Mouse (Mus musculus): ENCODE measurements around the gene Upk3b. TPM values are rescaled to one million over a fixed set of nuclear protein-coding genes. Genes with fewer than 3 reads are reported as not detected.

Upk3b gene
- polyA plus RNA-seq, 1 experiment from 2014 or later = 0.05 TPM

GRCm38 (mm10) chr5:136014877-136015276 lies 23.4 kb upstream of the Upk3b start:
- WGBS = 86% methylated on average over 10 of the region's 10 CpGs
- H3K4me1 ChIP-seq = peaks cover 12% of the 10 kb centered on the region; the same call in 1 of the 2 replicates
- no peak overlapping the region for H3K4me2 ChIP-seq (replicated peaks)
- H3K9me3 ChIP-seq (replicated peaks) = no peaks in the 10 kb centered on the region
- peaks cover 40% of the 10 kb centered on the region for H3K36me3 ChIP-seq
- H3K9ac ChIP-seq = no peak overlapping the region
- no peak overlapping the region for H3K4me3 ChIP-seq
- no peak overlapping the region for H3K27ac ChIP-seq
- no peaks in the 10 kb centered on the region for H3K27me3 ChIP-seq
- ATAC-seq (ENCODE audit: low FRiP score) = no peak

- H3K9ac ChIP-seq = peak overlapping the region; percentile 10; the same call in 1 of the 2 replicates
- H3K27me3 ChIP-seq = no peaks in the 10 kb centered on the region
- H3K27ac ChIP-seq = no peak overlapping the region
- H3K36me3 ChIP-seq = peaks cover 40% of the 10 kb centered on the region
- 82% methylated on average over 10 of the region's 10 CpGs for WGBS
- ATAC-seq (ENCODE audit: low FRiP score) = no peak
- H3K4me3 ChIP-seq = no peak overlapping the region
- no peaks in the 10 kb centered on the region for H3K9me3 ChIP-seq (replicated peaks)
- no peak overlapping the region for H3K4me2 ChIP-seq (replicated peaks)
- peaks cover 12% of the 10 kb centered on the region; the same call in 1 of the 2 replicates for H3K4me1 ChIP-seq
Measured at GRCm38 (mm10) chr5:136015586-136015985, 22.7 kb upstream of the Upk3b start.

GRCm38 (mm10) chr5:136016014-136016876 lies 22.1 kb upstream of the Upk3b start:
- Histone ChIP-seq H3K9ac (0 out of 2 replicates have a peak overlapping the region, but pooled peaks have one; percentile 33), H3K36me3 (peaks cover 35% of the 10 kb centered on the region), H3K4me3 (no peak overlapping the region), H3K4me2 (replicated peaks) (no peak overlapping the region), H3K9me3 (replicated peaks) (no peaks in the 10 kb centered on the region), H3K27me3 (no peaks in the 10 kb centered on the region), H3K27ac (0 out of 2 replicates have a peak overlapping the region, but pooled peaks have one; percentile 1), H3K4me1 (peaks cover 12% of the 10 kb centered on the region; the same call in 1 of the 2 replicates)
- 84% methylated on average over 10 of the region's 10 CpGs for WGBS
- ATAC-seq (ENCODE audit: low FRiP score) = no peak

- Histone ChIP-seq H3K4me3 (no peak overlapping the region), H3K9me3 (replicated peaks) (no peaks in the 10 kb centered on the region), H3K27me3 (no peaks in the 10 kb centered on the region), H3K4me1 (peaks cover 12% of the 10 kb centered on the region; the same call in 1 of the 2 replicates), H3K27ac (no peak overlapping the region), H3K36me3 (peaks cover 33% of the 10 kb centered on the region), H3K9ac (no peak overlapping the region), H3K4me2 (replicated peaks) (no peak overlapping the region)
- WGBS = 89% methylated on average over 6 of the region's 6 CpGs
- ATAC-seq (ENCODE audit: low FRiP score) = no peak
Measured at GRCm38 (mm10) chr5:136017262-136017661, 21.0 kb upstream of the Upk3b start.

- Histone ChIP-seq H3K36me3 (peaks cover 22% of the 10 kb centered on the region), H3K4me1 (peaks cover 12% of the 10 kb centered on the region; the same call in 1 of the 2 replicates), H3K9ac (no peak overlapping the region), H3K27me3 (no peaks in the 10 kb centered on the region), H3K4me3 (no peak overlapping the region), H3K4me2 (replicated peaks) (no peak overlapping the region), H3K27ac (no peak overlapping the region), H3K9me3 (replicated peaks) (no peaks in the 10 kb centered on the region)
- no peak for ATAC-seq (ENCODE audit: low FRiP score)
- 87% methylated on average over 2 of the region's 2 CpGs for WGBS
Measured at GRCm38 (mm10) chr5:136018726-136019125, 19.6 kb upstream of the Upk3b start.

GRCm38 (mm10) chr5:136019907-136020306 lies 18.4 kb upstream of the Upk3b start:
- H3K9me3 ChIP-seq (replicated peaks) = no peaks in the 10 kb centered on the region
- WGBS = 25% methylated on average over 1 of the region's 1 CpGs
- H3K36me3 ChIP-seq = peaks cover 19% of the 10 kb centered on the region
- no peak overlapping the region for H3K27ac ChIP-seq
- no peaks in the 10 kb centered on the region for H3K27me3 ChIP-seq
- H3K9ac ChIP-seq = 0 out of 2 replicates have a peak overlapping the region, but pooled peaks have one; percentile 23
- peaks cover 10% of the 10 kb centered on the region; the same call in 1 of the 2 replicates for H3K4me1 ChIP-seq
- no peak overlapping the region for H3K4me2 ChIP-seq (replicated peaks)
- no peak overlapping the region for H3K4me3 ChIP-seq
- no peak for ATAC-seq (ENCODE audit: low FRiP score)

- Histone ChIP-seq H3K9ac (no peak overlapping the region), H3K4me3 (no peak overlapping the region), H3K27me3 (no peaks in the 10 kb centered on the region), H3K27ac (no peak overlapping the region), H3K9me3 (replicated peaks) (no peaks in the 10 kb centered on the region), H3K4me2 (replicated peaks) (no peak overlapping the region), H3K4me1 (no peaks in the 10 kb centered on the region), H3K36me3 (peaks cover 60% of the 10 kb centered on the region)
- ATAC-seq (ENCODE audit: low FRiP score) = no peak
- WGBS = 91% methylated on average over 3 of the region's 3 CpGs
Measured at GRCm38 (mm10) chr5:136025712-136026111, 12.6 kb upstream of the Upk3b start.

- no peak overlapping the region; the same call in 1 of the 2 replicates for H3K9ac ChIP-seq
- no peak for ATAC-seq (ENCODE audit: low FRiP score)
- H3K27me3 ChIP-seq = no peaks in the 10 kb centered on the region
- no peak overlapping the region for H3K27ac ChIP-seq
- no peaks in the 10 kb centered on the region for H3K9me3 ChIP-seq (replicated peaks)
- 82% methylated on average over 9 of the region's 9 CpGs for WGBS
- H3K4me1 ChIP-seq = no peaks in the 10 kb centered on the region
- no peak overlapping the region for H3K4me2 ChIP-seq (replicated peaks)
- peaks cover 66% of the 10 kb centered on the region for H3K36me3 ChIP-seq
- H3K4me3 ChIP-seq = no peak overlapping the region
Measured at GRCm38 (mm10) chr5:136026859-136027258, 11.4 kb upstream of the Upk3b start.

- Histone ChIP-seq H3K36me3 (peaks cover 67% of the 10 kb centered on the region), H3K4me2 (replicated peaks) (no peak overlapping the region), H3K27me3 (no peaks in the 10 kb centered on the region), H3K27ac (no peak overlapping the region), H3K4me3 (no peak overlapping the region), H3K4me1 (no peaks in the 10 kb centered on the region), H3K9ac (no peak overlapping the region), H3K9me3 (replicated peaks) (no peaks in the 10 kb centered on the region)
- WGBS = 81% methylated on average over 11 of the region's 11 CpGs
- ATAC-seq (ENCODE audit: low FRiP score) = no peak
Measured at GRCm38 (mm10) chr5:136027612-136028311, 10.5 kb upstream of the Upk3b start.

- no peaks in the 10 kb centered on the region for H3K27me3 ChIP-seq
- WGBS = 86% methylated on average over 4 of the region's 4 CpGs
- no peaks in the 10 kb centered on the region for H3K9me3 ChIP-seq (replicated peaks)
- no peak overlapping the region for H3K4me3 ChIP-seq
- peaks cover 24% of the 10 kb centered on the region for H3K36me3 ChIP-seq
- ATAC-seq (ENCODE audit: low FRiP score) = no peak
- H3K9ac ChIP-seq = no peak overlapping the region
- no peaks in the 10 kb centered on the region for H3K4me1 ChIP-seq
- no peak overlapping the region for H3K4me2 ChIP-seq (replicated peaks)
- H3K27ac ChIP-seq = no peak overlapping the region
Measured at GRCm38 (mm10) chr5:136034868-136035267, 3.4 kb upstream of the Upk3b start.

- Histone ChIP-seq H3K36me3 (peaks cover 20% of the 10 kb centered on the region), H3K9me3 (replicated peaks) (no peaks in the 10 kb centered on the region), H3K4me1 (0 out of 2 replicates have a peak, but pooled peaks cover 3% of the 10 kb centered on the region), H3K27ac (no peak overlapping the region), H3K4me2 (replicated peaks) (no peak overlapping the region), H3K9ac (no peak overlapping the region), H3K27me3 (no peaks in the 10 kb centered on the region), H3K4me3 (no peak overlapping the region)
- no peak for ATAC-seq (ENCODE audit: low FRiP score)
- 94% methylated on average over 1 of the region's 1 CpGs for WGBS
Measured at GRCm38 (mm10) chr5:136035285-136035684, 3.0 kb upstream of the Upk3b start.

GRCm38 (mm10) chr5:136036667-136037066 lies 1.6 kb upstream of the Upk3b start:
- no peaks in the 10 kb centered on the region for H3K9me3 ChIP-seq (replicated peaks)

More at GRCm38 (mm10) chr5:136036667-136037066, 1.6 kb upstream of the Upk3b start:
- H3K4me3 ChIP-seq = no peak overlapping the region
- peaks cover 7% of the 10 kb centered on the region for H3K36me3 ChIP-seq
- no peak overlapping the region for H3K9ac ChIP-seq
- no peak overlapping the region for H3K4me2 ChIP-seq (replicated peaks)
- 0 out of 2 replicates have a peak, but pooled peaks cover 3% of the 10 kb centered on the region for H3K4me1 ChIP-seq
- WGBS = 90% methylated on average over 1 of the region's 1 CpGs
- H3K27ac ChIP-seq = no peak overlapping the region
- ATAC-seq (ENCODE audit: low FRiP score) = no peak
- H3K27me3 ChIP-seq = no peaks in the 10 kb centered on the region
